Mouse (Mus musculus) left cerebral cortex, postnatal 4 days (tissue): Measurements from ENCODE around the gene Cacna2d4. TPM values are rescaled to one million over a fixed set of nuclear protein-coding genes. Genes with fewer than 3 reads are reported as not detected.

Experiments used
- DNase-seq: peaks from one replicate; pipeline ENCODE4 v3.0.0-alpha.2; 2022
- intact Hi-C: fragments of 180-260 bp; cut with DNase I; formaldehyde crosslinking; loops from one replicate; pipeline ENCODE4 v1.15.1; 2025
- total RNA-seq, 2 experiments: library from RNA; stranded (reverse); gene quantifications; 2 replicates each; pipeline ENCODE4 v1.2.3; 2021

Gene Cacna2d4
- total RNA-seq, 2 experiments from 2014 or later = 0.34 to 0.36 TPM

- DNase-seq = no peak
- intact Hi-C loops = no loop called here
Observed at GRCm38 (mm10) chr6:119219237-119219870, 17.0 kb upstream of the Cacna2d4 start.

GRCm38 (mm10) chr6:119220297-119220696 lies 16.0 kb upstream of the Cacna2d4 start:
- DNase-seq = no peak
- intact Hi-C loops = loop anchor here (1.0 to 5.0 kb wide), 3 partner anchors 107 to 212 kb away; no protein-coding TSS in a partner anchor

GRCm38 (mm10) chr6:119224451-119225195 lies 11.7 kb upstream of the Cacna2d4 start:
- DNase-seq = peak; percentile 65
- intact Hi-C loops = loop anchor here (5.0 kb wide), 2 partner anchors 103 to 208 kb away; no protein-coding TSS in a partner anchor

GRCm38 (mm10) chr6:119225226-119225625 lies 11.1 kb upstream of the Cacna2d4 start:
- intact Hi-C loops = no loop called here
- no peak for DNase-seq

GRCm38 (mm10) chr6:119225731-119226130 lies 10.6 kb upstream of the Cacna2d4 start:
- intact Hi-C loops = no loop called here
- DNase-seq = no peak

GRCm38 (mm10) chr6:119227001-119227400 lies 9.3 kb upstream of the Cacna2d4 start:
- DNase-seq = no peak
- intact Hi-C loops = no loop called here

GRCm38 (mm10) chr6:119228861-119229603 lies 7.3 kb upstream of the Cacna2d4 start:
- intact Hi-C loops = no loop called here
- no peak for DNase-seq

- no peak for DNase-seq
- intact Hi-C loops = no loop called here
Observed at GRCm38 (mm10) chr6:119233066-119233465, 3.3 kb upstream of the Cacna2d4 start.

GRCm38 (mm10) chr6:119235441-119235840 lies 885 bp upstream of the Cacna2d4 start:
- no peak for DNase-seq
- intact Hi-C loops = no loop called here

- intact Hi-C loops = no loop called here
- peak; percentile 95 for DNase-seq
Observed at GRCm38 (mm10) chr6:119237427-119237989, 1.2 kb downstream of the Cacna2d4 start.

GRCm38 (mm10) chr6:119239341-119240005 lies 3.1 kb downstream of the Cacna2d4 start:
- DNase-seq = peak; percentile 49
- intact Hi-C loops = no loop called here

GRCm38 (mm10) chr6:119240256-119240655 lies 3.9 kb downstream of the Cacna2d4 start:
- intact Hi-C loops = no loop called here
- DNase-seq = no peak

- intact Hi-C loops = no loop called here
- DNase-seq = peak; percentile 64
Observed at GRCm38 (mm10) chr6:119240871-119241705, 4.8 kb downstream of the Cacna2d4 start.

GRCm38 (mm10) chr6:119246082-119246481 lies 9.8 kb downstream of the Cacna2d4 start:
- intact Hi-C loops = no loop called here
- no peak for DNase-seq

GRCm38 (mm10) chr6:119248578-119248977 lies 12.3 kb downstream of the Cacna2d4 start:
- intact Hi-C loops = no loop called here
- no peak for DNase-seq

GRCm38 (mm10) chr6:119249726-119250125 lies 13.4 kb downstream of the Cacna2d4 start:
- DNase-seq = no peak
- intact Hi-C loops = no loop called here

- intact Hi-C loops = no loop called here
- no peak for DNase-seq
Observed at GRCm38 (mm10) chr6:119251704-119252103, 15.4 kb downstream of the Cacna2d4 start.

GRCm38 (mm10) chr6:119276713-119277112 lies 40.4 kb downstream of the Cacna2d4 start:
- intact Hi-C loops = no loop called here
- no peak for DNase-seq

- intact Hi-C loops = no loop called here
- peak; percentile 72 for DNase-seq
Observed at GRCm38 (mm10) chr6:119280761-119281160, 44.4 kb downstream of the Cacna2d4 start.

- no peak for DNase-seq
- intact Hi-C loops = no loop called here
Observed at GRCm38 (mm10) chr6:119301310-119301709, 65.0 kb downstream of the Cacna2d4 start.
